Mouse (Mus musculus) kidney, adult 8-10 months (tissue): ENCODE data around the gene Spsb2.
"Not testable (repeated sequence)": the region's sequence is repeated elsewhere in the genome, so short reads cannot be mapped to it uniquely, and the experiment has no call there.

Experiments
- DNase-seq, 2 experiments: peaks; one replicate each; pipeline ENCODE4 v3.0.0; 2022

Gene Spsb2

DNA sequence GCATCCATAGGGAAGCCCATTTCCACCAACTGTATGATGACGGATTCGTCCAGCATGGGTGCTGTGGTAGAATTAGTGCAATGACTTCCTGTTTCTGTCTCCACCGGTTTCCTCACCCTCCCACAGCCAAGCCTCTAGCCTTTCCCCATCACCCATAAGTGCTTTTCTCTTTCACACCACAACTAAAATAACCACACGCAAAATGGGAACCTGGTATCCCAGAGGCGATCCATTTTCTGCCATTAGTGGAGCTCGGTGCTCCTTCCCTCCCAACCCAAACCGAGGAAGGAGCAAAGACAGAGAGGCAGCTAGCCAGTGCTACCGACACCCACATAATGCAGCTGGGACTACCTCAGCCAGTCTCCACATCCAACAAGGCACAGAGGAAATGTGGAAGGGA, 9.5 kb downstream of the Spsb2 start:
- DNase-seq, result no peak

- no peak for DNase-seq
Observed at GRCm38 (mm10) chr6:124820891-124821290, 12.4 kb downstream of the Spsb2 start.

DNA sequence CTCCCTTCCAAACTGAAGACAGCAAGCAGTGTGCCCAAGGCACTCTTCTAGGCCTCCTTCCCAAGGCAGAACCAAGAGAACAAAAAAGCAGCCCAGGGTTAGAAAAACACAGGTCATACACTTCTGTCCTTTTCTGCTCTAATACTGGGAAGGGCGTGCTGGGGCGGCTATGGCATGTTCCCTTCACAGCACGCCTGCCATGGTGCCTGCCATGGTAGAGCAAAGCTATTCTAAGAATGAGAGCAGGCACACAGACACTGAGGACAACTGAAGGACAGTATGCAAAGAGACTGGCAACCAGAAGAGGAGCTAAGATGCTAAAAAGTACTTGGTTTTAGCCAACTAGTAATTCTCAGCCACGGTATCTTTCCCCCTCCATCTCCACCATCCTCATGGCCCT, 13.6 kb downstream of the Spsb2 start:
- DNase-seq, result no peak

GRCm38 (mm10) chr6:124828101-124828592, 19.7 kb downstream of the Spsb2 start:
- peak; percentile 58 to 66 for DNase-seq

- DNase-seq, result peak; percentile 98 to 100
Observed at GRCm38 (mm10) chr6:124828868-124829798, 20.7 kb downstream of the Spsb2 start, which contains the start of the genes Usp5 and Cdca3. Gene Usp5, minus strand, starts transcription at chr6:124829484. Gene Cdca3, plus strand, starts transcription at chr6:124829547.

GRCm38 (mm10) chr6:124829799-124830700, 21.6 kb downstream of the Spsb2 start:
- DNase-seq, result peak; percentile 95 to 97

DNA sequence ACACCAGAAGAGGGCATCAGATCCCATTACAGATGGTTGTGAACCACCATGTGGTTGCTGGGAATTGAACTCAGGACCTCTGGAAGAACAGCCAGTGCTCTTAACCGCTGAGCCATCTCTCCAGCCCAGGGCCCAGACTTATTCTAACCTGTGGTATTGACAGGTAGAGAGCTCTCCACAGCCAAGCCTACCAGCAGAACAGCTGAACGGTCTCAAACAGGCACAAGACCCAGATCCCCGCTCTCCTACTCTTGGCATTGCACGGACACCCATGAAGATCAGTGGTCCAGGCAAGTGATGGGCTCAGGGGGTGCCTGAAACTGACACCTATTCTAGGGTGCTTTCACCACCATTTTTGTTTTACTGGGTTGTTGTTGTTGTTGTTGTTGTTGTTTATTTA, 22.7 kb downstream of the Spsb2 start:
- not testable (repeated sequence) for DNase-seq

GRCm38 (mm10) chr6:124831649-124832048, 23.2 kb downstream of the Spsb2 start:
- DNase-seq, result no peak

DNA sequence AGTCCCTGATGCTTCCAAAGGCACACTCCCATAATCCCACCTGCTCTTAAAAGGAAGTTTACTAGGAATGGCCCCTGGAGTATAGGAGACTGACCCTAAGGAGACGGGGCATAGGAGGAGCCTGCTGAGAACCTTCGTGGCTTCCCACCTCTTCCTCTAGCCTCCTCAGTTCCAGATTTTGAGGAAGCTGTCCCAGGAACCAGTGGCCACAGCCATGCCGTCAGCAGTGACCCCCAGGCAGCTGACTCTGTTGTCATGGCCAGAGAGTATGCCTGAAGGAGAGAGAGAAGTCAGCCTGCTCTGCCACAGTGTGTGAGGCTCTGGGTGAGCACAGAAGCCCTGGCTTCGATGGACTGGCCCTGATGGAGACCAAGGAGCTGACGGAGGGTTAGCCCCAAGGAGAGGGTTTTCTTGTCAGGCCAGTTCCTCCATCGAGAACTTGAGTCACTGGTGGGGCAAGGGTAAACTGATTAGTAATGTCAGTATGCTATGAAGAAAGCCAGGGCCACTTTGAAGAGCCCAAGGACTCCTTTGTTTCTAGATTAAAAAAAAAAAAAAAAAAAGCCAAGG, 26.1 kb downstream of the Spsb2 start:
- no peak for DNase-seq

GRCm38 (mm10) chr6:124835531-124835930, 27.1 kb downstream of the Spsb2 start:
- DNase-seq, result no peak

DNA sequence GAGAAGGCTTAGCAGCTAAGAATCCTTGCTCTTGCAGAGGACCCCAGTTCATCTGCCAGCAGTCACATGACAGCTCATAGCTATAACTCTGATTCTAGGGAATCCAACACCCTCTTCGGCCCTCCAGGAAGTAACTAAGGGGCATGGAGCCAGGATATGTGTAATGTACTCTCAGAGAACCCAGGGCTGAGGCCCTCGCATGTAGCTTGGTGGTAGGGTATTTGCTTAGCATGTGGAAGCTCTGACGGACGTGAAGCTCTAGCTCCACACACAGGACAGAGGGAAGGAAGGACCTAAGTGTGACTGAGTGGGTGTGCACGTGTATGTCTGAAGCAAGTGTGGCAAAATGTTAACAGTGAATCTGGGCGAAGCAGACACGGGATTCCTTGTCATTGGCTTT, 27.9 kb downstream of the Spsb2 start:
- no peak for DNase-seq

- DNase-seq, result no peak
Observed at GRCm38 (mm10) chr6:124839805-124840204, 31.3 kb downstream of the Spsb2 start.

GRCm38 (mm10) chr6:124840241-124841167, 32.0 kb downstream of the Spsb2 start, which contains the start of gene Gnb3:
Gene Gnb3, minus strand, starts transcription at chr6:124840275.
- no peak for DNase-seq

- DNase-seq, result peak; percentile 85 to 93
Observed at GRCm38 (mm10) chr6:124847305-124847704, 38.8 kb downstream of the Spsb2 start.

DNA sequence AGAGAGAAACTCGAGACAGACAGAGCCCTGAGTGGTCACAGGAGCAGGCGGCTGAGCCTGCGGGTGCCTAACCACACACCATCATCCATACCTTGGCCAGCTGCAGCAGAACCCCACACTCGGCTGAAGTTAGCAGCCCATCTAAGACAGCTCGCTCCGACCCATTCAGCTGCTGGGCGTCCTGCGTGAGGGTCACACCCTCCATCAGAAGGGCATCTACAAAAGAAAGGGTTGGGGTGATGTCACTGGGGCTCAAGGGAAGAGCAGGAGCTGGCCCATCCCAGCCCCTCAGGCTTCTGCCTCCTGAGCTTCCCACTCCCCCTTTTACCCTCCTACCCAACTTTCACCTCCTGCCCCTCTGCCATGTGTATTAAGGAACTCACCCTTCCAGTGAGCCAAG, 42.1 kb downstream of the Spsb2 start:
- no peak for DNase-seq

- no peak for DNase-seq
Observed at GRCm38 (mm10) chr6:124854647-124855046, 46.2 kb downstream of the Spsb2 start.

GRCm38 (mm10) chr6:124856321-124856720, 47.9 kb downstream of the Spsb2 start:
- DNase-seq, result no peak

GRCm38 (mm10) chr6:124856916-124857839, 48.7 kb downstream of the Spsb2 start, which contains the start of gene P3h3:
Gene P3h3, minus strand, starts transcription at chr6:124857752.
- DNase-seq, result peak; percentile 69 to 72

GRCm38 (mm10) chr6:124857840-124858530, 49.5 kb downstream of the Spsb2 start:
- DNase-seq, result no peak
